Mouse (Mus musculus): ENCODE measurements around the gene Cyth3.

Cyth3 gene

GRCm38 (mm10) chr5:143621893-143622622 lies at the start of gene Cyth3:
Cyth3 (plus strand) TSS chr5:143622447.
- DNase-seq (ENCODE audit: low spot score in 2 of 2), result peak; percentile 94 to 96

- DNase-seq (ENCODE audit: low spot score in 2 of 2), result no peak
These were observed 49.2 kb upstream of the Cyth3 start for GRCm38 (mm10) chr5:143573067-143573466.

DNA sequence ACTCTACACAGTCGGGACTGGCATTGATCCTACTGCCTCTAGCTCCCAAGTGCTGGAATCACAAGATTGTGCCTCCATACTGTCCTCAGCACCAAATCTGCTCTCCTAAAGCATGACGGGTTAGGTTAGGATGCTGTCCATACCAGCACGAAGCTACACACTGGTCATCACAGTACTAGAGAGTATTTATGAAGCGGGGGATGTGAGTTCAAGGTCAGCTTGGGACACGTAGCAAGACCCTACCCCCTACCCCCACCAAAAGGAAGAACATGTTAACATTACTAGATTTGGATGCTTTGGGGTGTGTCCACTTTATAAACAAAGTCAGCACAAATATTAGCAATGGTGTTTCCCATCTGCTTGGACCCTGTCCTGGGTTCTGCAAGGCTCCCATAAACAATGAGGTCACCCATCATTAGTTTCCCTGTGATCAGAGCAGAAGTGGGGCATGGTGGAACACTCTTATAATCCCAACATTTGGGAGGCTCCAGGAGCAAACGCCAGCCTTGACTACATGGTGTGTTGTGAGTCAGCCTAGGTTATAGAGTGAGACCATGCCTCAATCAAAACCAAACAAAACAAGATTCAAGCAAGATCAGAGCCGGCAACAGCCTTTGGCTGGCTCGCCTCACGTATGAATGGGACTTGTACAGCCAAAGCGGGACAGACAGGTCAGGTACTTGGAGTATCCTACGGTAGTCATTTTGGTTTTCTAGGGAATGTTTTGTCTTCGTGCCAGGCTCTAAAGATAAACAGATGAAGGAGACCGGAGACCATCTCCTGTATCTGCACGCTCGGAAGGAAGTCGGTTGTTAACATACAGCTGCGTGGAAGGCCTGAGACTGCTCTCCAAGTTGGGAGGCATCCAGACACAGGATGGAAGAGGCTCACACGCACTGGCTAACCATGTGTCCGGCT lies 47.7 kb upstream of the Cyth3 start:
- peak in 1 of 2 experiments; percentile 20 for DNase-seq (ENCODE audit: low spot score in 2 of 2)

- peak; percentile 61 to 75 for DNase-seq (ENCODE audit: low spot score in 2 of 2)
These were observed 42.6 kb upstream of the Cyth3 start for GRCm38 (mm10) chr5:143579537-143580203.

DNA sequence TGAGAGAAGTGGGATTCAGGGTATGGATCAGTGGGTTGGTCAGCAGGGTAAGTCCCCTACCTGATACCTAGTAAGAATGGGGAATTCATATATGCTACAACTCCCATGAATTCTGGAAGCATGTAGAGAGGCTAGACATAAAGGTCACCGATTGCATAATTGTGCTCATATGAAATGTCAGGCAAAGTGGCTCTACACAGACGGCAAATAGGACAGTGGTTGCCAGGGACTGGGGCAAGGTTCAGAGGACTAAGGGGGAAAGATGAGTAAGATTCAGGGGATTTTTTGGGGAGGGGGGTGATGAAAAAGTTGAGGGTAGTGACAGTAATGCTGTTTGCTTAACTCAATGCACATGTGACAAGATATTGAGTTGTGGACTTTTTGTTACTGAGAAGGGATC lies 41.3 kb upstream of the Cyth3 start:
- no peak for DNase-seq (ENCODE audit: low spot score in 2 of 2)

DNA sequence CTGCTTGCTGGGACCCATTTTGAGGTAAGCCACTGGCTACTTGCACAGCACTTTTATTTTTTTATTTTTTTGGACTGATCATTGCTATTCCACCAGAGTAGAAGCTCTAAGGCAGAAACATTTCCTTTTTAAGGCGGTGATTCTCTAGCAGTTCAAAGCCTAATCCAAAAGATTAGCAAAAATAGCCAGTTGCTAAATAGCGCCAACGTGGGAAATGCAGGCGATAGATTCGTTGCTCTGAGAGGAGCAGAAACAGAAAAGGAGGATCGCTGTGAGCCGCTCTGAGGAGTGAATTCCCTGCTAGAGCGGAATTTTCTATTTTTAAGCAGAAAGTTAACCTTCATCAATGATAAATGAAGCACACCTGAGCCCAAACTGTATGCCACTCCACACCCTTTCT lies 40.4 kb upstream of the Cyth3 start:
- peak in 1 of 2 experiments; percentile 35 for DNase-seq (ENCODE audit: low spot score in 2 of 2)

- DNase-seq (ENCODE audit: low spot score in 2 of 2), result no peak
These were observed 39.2 kb upstream of the Cyth3 start for GRCm38 (mm10) chr5:143583081-143583480.

DNA sequence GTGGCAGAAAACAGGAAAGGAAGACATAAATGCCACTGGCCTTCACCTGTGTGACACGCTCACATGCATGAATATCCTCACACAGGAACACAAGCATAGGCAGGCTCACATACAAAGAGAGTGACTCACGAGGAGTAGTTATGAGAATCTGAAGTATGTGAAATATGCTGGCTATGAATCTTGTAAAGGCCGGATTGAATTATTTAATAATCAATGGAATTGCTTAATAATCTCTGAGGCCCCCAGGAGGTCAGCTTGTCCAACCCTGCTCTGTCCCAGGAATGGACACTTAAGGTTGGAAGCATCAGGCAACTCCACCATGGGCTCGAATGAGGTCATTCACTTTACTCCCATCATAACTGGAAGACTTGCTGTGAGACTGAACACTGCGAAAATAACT lies 37.3 kb upstream of the Cyth3 start:
- DNase-seq (ENCODE audit: low spot score in 2 of 2), result peak in 1 of 2 experiments; percentile 25

DNA sequence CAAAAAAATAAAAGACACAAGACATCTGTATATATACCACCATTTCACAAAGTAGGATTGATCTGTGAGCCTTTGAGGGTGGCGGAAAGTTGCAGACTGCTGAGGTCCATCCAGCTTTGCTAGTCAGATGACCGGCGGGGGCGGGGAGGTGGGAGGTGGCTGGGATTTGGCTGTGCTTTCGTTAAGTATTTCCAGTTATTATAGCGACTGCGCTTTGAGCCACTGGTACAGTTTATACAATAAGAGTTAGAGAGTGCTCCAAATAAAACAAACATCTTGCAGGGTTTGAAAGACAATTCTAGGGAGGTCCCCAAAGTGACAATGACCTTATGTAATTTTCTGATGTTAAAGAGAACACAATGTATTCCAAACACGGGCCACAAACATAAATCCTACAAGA lies 35.9 kb upstream of the Cyth3 start:
- no peak for DNase-seq (ENCODE audit: low spot score in 2 of 2)

DNA sequence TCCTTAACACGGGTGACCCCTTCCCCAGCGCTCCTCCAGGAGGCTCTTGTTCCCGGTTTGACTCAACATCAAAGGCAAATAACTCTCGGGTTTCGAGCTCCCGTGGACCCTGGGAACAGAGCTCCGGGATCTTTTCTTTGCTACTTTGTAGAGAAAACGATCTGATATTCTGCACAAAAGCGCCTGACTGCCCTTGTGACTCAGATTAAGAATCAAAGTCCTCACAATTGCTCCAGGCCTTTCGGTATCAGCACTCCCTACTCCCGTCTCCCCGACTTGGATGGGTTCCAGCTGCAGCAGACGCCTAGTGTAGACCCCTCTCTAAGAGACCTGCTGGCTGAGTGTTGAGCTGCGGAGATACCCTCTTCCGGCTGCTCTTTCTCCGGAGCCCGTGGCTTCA lies 33.1 kb upstream of the Cyth3 start:
- DNase-seq (ENCODE audit: low spot score in 2 of 2), result no peak

- DNase-seq (ENCODE audit: low spot score in 2 of 2), result peak in 1 of 2 experiments; percentile 38
These were observed 29.3 kb upstream of the Cyth3 start for GRCm38 (mm10) chr5:143592926-143593325.

- DNase-seq (ENCODE audit: low spot score in 2 of 2), result no peak
These were observed 28.6 kb upstream of the Cyth3 start for GRCm38 (mm10) chr5:143593563-143594146.

GRCm38 (mm10) chr5:143594291-143595065 lies 27.8 kb upstream of the Cyth3 start:
- no peak for DNase-seq (ENCODE audit: low spot score in 2 of 2)

GRCm38 (mm10) chr5:143602051-143602450 lies 20.2 kb upstream of the Cyth3 start:
- no peak for DNase-seq (ENCODE audit: low spot score in 2 of 2)

DNA sequence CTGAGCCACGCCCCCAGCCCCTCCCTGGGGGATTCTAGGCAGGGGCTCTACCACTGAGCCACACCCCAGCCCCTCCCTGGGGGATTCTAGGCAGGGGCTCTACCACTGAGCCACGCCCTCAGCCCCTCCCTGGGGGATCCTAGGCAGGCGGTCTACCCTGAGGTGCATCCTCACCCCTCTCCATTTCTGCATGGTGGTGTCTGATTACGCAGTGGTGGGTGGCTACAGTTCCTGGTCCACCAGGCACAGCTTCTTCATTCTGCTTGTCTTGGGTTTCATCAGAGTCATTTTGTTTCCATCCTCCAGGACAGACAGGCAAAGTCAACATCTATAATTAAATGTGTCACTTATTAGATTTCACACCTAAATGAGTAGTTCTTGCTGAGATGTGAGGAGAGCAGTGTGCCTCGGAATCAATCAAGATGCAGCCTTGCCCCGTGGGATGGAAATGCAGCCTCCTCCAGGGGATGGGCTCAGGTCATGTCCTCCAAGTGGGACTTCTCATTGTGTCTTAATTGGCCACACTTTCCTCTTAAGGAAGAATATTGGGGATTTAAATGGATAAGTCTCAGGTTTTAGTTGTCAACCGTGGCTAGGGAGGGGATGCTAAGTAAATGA lies 18.0 kb upstream of the Cyth3 start:
- no peak for DNase-seq (ENCODE audit: low spot score in 2 of 2)

DNA sequence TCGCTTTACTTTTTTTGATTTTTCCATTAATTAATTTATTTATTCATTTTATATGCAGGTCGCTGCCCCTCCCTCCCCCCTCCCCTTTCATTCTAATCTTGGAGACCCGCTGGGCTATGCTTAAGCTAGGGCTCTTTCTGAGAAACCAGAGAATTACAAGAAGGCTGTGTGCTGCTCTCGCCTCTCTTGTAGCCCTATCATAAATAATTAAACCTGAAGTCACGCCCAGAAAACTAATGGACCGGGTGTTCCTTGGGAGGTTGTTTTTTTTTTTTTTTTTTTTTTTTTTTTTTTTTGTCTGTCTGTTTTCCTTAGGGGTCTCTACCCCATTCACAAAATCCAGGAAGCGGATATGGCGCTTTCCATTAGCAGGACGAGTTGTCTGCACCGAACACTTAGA lies 15.5 kb upstream of the Cyth3 start:
- DNase-seq (ENCODE audit: low spot score in 2 of 2), result no peak

DNA sequence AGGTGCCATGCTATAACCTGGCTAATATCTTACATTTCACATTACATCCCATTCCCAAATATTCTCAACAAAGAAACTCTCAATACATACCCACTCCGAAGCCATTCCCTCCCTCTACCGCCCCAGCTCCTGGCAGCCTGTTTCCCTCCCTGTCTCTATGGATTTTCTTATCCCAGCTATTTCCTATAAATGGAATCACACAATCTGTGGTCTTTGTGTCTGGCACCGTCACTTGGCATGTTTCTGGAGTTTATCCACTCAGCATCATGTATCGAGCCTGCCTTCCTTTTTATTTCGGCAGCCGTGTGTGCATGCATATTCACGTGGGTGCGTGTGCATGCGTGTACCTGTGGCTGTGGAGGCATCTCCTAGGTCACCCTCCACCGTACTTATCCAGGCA lies 14.1 kb upstream of the Cyth3 start:
- DNase-seq (ENCODE audit: low spot score in 2 of 2), result no peak

DNA sequence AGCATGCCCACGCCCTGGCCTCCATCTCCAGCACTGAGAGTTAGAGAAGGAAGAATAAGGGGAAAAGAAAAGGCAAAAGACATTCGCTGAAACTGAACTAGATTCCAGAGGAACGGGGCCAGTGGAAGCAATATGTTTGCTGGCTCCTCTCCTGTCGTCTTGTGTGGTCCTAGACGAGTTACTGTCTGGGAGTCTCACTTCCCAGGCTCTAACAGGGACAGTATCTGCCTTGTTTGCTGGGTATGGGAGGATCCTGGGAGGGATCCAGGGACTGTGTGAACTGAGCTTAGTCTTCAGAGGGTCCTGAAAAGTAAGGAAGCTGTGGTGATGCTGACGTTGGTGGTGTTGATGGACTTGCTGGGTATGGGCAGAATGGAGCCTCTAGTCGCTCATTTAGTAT lies 10.3 kb upstream of the Cyth3 start:
- no peak for DNase-seq (ENCODE audit: low spot score in 2 of 2)

DNA sequence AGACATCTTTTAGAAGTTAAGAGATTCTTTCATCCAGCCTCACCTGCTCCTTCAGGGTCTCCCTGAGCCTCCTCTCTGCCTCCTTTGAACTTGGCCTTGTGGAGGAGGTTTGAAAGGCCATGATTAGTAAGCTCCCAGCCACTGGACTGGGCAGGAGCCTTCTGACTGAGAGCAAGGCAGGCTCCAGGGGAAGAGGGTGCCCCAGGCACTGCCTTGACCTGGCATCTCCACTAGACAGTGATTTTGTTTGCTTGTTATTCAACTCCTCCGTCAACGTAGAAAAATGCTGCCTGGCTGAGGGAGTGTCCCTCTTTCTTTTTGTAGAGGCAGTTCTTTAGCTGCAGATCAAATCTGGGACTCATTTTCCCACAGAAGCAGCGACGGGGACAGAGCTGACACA lies 9.0 kb upstream of the Cyth3 start:
- no peak for DNase-seq (ENCODE audit: low spot score in 2 of 2)

DNA sequence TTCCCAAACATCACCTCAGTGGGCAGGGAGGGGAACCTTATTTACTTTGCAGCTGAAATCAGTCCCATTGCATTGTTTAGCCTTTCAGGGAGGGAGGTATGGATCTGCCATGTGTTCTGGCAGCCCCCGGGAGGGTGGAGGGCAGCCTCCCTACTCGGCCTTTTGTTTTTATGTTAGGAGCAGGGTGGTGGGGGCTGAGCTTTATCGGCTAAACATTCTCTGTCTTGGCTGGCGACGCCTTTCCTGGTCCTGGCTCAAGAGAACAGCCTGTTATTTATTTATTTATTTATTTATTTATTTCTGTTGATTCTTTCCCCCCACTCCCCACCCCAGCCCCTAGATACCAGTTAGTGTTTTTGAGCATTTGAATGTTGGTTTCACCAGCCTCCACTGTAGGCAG lies 7.7 kb upstream of the Cyth3 start:
- no peak for DNase-seq (ENCODE audit: low spot score in 2 of 2)

GRCm38 (mm10) chr5:143615353-143615752 lies 6.9 kb upstream of the Cyth3 start:
- no peak for DNase-seq (ENCODE audit: low spot score in 2 of 2)
